Mouse (Mus musculus) erythroblast, embryonic 14.5 days (primary cell): ENCODE results near the gene Gli2. TPM values are rescaled to one million over a fixed set of nuclear protein-coding genes. Genes with fewer than 3 reads are reported as not detected.

ENCODE experiments used
- H3K27me3 ChIP-seq: 2 replicates; pipeline ENCODE4 v1.6.1; 2012; ENCODE audit warnings: inconsistent platforms; ENCODE audit not compliant: control insufficient read depth
- H3K36me3 ChIP-seq: 2 replicates; pipeline ENCODE4 v1.6.1; 2012; ENCODE audit warnings: mild to moderate bottlenecking, inconsistent platforms; ENCODE audit not compliant: control insufficient read depth
- H3K4me1 ChIP-seq: 2 replicates; pipeline ENCODE4 v1.6.1; 2012; ENCODE audit warnings: inconsistent platforms; ENCODE audit not compliant: control insufficient read depth
- H3K4me3 ChIP-seq: replicated peaks from 2 replicates; pipeline ENCODE3; 2012; ENCODE audit warnings: moderate library complexity, mild to moderate bottlenecking, inconsistent platforms
- H3K9me3 ChIP-seq: 2 replicates; pipeline ENCODE4 v1.6.1; 2012; ENCODE audit warnings: low read length, inconsistent platforms, mixed read lengths; ENCODE audit not compliant: control insufficient read depth
- GATA1 ChIP-seq: IDR thresholded peaks from 2 replicates; pipeline ENCODE4 v1.6.1; 2012; ENCODE audit warnings: low read length, inconsistent platforms, mixed read lengths
- TAL1 ChIP-seq: IDR thresholded peaks from 3 replicates; pipeline ENCODE4 v1.6.1; 2012; ENCODE audit warnings: low read length, inconsistent platforms, mixed read lengths
- polyA plus RNA-seq: library from polyadenylated mRNA; stranded (reverse); fragments of >175 nt; gene quantifications from 2 replicates; pipeline ENCODE4 v1.2.3, GENCODE M21; 2012

Gli2 gene
- polyA plus RNA-seq, 1 experiment: not detected

- no peaks in the 10 kb centered on the region for H3K9me3 ChIP-seq
- H3K4me1 ChIP-seq: no peaks in the 10 kb centered on the region
- no peaks in the 10 kb centered on the region; the same call in 1 of the 2 replicates for H3K27me3 ChIP-seq
- H3K4me3 ChIP-seq: no peak overlapping the region
- no peaks in the 10 kb centered on the region for H3K36me3 ChIP-seq
- TF ChIP-seq TAL1 (no peak), GATA1 (no peak)
These were observed 175.1 kb downstream of the Gli2 start for GRCm38 (mm10) chr1:118878291-118878690.

- TF ChIP-seq TAL1: no peak
- no peak for TF ChIP-seq GATA1
- Histone ChIP-seq H3K4me3 (no peak overlapping the region), H3K9me3 (no peaks in the 10 kb centered on the region), H3K4me1 (no peaks in the 10 kb centered on the region), H3K36me3 (no peaks in the 10 kb centered on the region), H3K27me3 (no peaks in the 10 kb centered on the region)
These were observed 178.2 kb downstream of the Gli2 start for GRCm38 (mm10) chr1:118875227-118875626.

- no peak for TF ChIP-seq GATA1
- no peak for TF ChIP-seq TAL1
- H3K36me3 ChIP-seq: no peaks in the 10 kb centered on the region
- no peaks in the 10 kb centered on the region for H3K9me3 ChIP-seq
- H3K27me3 ChIP-seq: no peaks in the 10 kb centered on the region
- no peaks in the 10 kb centered on the region for H3K4me1 ChIP-seq
- H3K4me3 ChIP-seq: no peak overlapping the region
These were observed 179.9 kb downstream of the Gli2 start for GRCm38 (mm10) chr1:118873559-118873958.

- Histone ChIP-seq H3K9me3 (no peaks in the 10 kb centered on the region), H3K36me3 (no peaks in the 10 kb centered on the region), H3K4me3 (no peak overlapping the region), H3K4me1 (no peaks in the 10 kb centered on the region), H3K27me3 (no peaks in the 10 kb centered on the region)
- TF ChIP-seq TAL1 (no peak), GATA1 (no peak)
These were observed 188.7 kb downstream of the Gli2 start for GRCm38 (mm10) chr1:118864735-118865134.

- no peaks in the 10 kb centered on the region; the same call in 1 of the 2 replicates for H3K9me3 ChIP-seq
These were observed 189.4 kb downstream of the Gli2 start for GRCm38 (mm10) chr1:118864031-118864430.

GRCm38 (mm10) chr1:118858101-118858500, 195.3 kb downstream of the Gli2 start:
- H3K4me1 ChIP-seq: no peaks in the 10 kb centered on the region
- no peaks in the 10 kb centered on the region for H3K36me3 ChIP-seq
- TF ChIP-seq TAL1 (no peak), GATA1 (no peak)
- H3K4me3 ChIP-seq: no peak overlapping the region
- no peaks in the 10 kb centered on the region; the same call in 1 of the 2 replicates for H3K9me3 ChIP-seq
- no peaks in the 10 kb centered on the region for H3K27me3 ChIP-seq

More at GRCm38 (mm10) chr1:118864031-118864430, 189.4 kb downstream of the Gli2 start:
- Histone ChIP-seq H3K4me1 (no peaks in the 10 kb centered on the region), H3K4me3 (no peak overlapping the region), H3K36me3 (no peaks in the 10 kb centered on the region), H3K27me3 (no peaks in the 10 kb centered on the region)
- no peak for TF ChIP-seq GATA1
- no peak for TF ChIP-seq TAL1

GRCm38 (mm10) chr1:118830658-118831057, 222.8 kb downstream of the Gli2 start:
- H3K27me3 ChIP-seq: no peaks in the 10 kb centered on the region
- H3K36me3 ChIP-seq: no peaks in the 10 kb centered on the region
- TF ChIP-seq GATA1: no peak
- no peak for TF ChIP-seq TAL1
- peaks cover 5% of the 10 kb centered on the region for H3K4me1 ChIP-seq
- H3K9me3 ChIP-seq: peaks cover 1% of the 10 kb centered on the region; the same call in 1 of the 2 replicates
- no peak overlapping the region for H3K4me3 ChIP-seq

- H3K27me3 ChIP-seq: no peaks in the 10 kb centered on the region
- no peak overlapping the region for H3K4me3 ChIP-seq
- H3K36me3 ChIP-seq: no peaks in the 10 kb centered on the region
- H3K9me3 ChIP-seq: no peaks in the 10 kb centered on the region
- TF ChIP-seq TAL1 (no peak), GATA1 (no peak)
- peaks cover 5% of the 10 kb centered on the region for H3K4me1 ChIP-seq
These were observed 226.8 kb downstream of the Gli2 start for GRCm38 (mm10) chr1:118826614-118827013.

- H3K4me1 ChIP-seq: peaks cover 5% of the 10 kb centered on the region
- no peaks in the 10 kb centered on the region for H3K36me3 ChIP-seq
- no peak for TF ChIP-seq GATA1
- no peak for TF ChIP-seq TAL1
- no peak overlapping the region for H3K4me3 ChIP-seq
- H3K9me3 ChIP-seq: peaks cover 6% of the 10 kb centered on the region
- H3K27me3 ChIP-seq: no peaks in the 10 kb centered on the region
These were observed 227.8 kb downstream of the Gli2 start for GRCm38 (mm10) chr1:118825467-118826219.

GRCm38 (mm10) chr1:118825035-118825434, 228.4 kb downstream of the Gli2 start:
- H3K9me3 ChIP-seq: peaks cover 6% of the 10 kb centered on the region
- TF ChIP-seq TAL1 (no peak), GATA1 (no peak)
- no peak overlapping the region for H3K4me3 ChIP-seq
- H3K4me1 ChIP-seq: no peaks in the 10 kb centered on the region
- H3K36me3 ChIP-seq: no peaks in the 10 kb centered on the region
- H3K27me3 ChIP-seq: no peaks in the 10 kb centered on the region
